Mouse (Mus musculus) gastrocnemius, adult 18-20 months (tissue): Measurements from ENCODE around the gene Itsn1. TPM values are rescaled to one million over a fixed set of nuclear protein-coding genes. Genes with fewer than 3 reads are reported as not detected.

Source experiments
- DNase-seq: peaks from one replicate; pipeline ENCODE4 v3.0.0; 2021; ENCODE audit warnings: low spot score
- total RNA-seq, 2 experiments: library from RNA; stranded (reverse); gene quantifications; 2 replicates each; pipeline ENCODE4 v1.2.3; 2021

The Itsn1 gene
- total RNA-seq, 2 experiments from 2014 or later, result 62.8 to 63.5 TPM

DNA sequence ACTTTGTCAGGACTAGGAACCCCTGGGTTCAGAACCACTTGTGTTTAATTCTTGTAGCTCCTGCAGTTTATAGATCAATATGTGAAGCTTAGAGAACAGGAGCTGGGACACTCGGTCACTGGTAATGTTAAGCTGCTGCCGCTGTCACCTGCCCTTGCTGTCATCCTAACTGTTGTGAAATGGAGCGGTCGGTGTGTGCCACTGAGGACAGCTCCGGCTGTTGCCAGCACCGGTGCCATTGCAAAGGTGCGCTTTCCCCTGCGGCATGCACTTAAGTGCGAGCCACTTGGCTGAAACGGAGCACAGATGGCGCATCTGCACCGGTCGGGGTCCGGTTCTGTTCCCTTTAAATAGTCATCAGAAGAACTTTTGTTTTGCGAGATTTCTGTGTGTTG lies 36.7 kb downstream of the Itsn1 start:
- DNase-seq, result peak; percentile 25

DNA sequence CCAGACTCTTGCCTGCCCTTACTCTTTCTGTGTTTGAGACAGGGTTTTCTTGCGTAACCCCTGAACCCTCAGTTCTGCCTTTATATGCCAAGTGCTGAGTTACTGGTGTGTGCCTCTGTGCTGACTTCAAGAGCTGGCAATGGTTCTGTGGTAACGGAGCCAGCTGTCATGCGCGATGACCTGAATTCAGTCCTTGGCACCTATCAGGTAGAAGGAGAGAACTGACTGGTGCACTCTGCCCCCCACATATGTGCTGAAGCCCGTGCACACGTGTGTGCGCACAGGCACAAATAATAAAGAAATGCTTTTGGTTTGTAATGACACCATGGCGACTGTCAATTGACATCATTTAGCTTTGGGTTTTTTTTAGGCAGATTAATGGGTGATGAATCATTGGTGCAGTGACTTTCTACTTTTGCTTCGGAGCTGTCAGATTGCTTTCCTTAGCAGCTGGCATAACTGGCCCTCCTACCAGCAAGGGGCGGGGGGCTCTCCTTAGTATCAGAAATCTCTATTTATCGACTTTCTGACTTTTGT lies 38.2 kb downstream of the Itsn1 start:
- peak; percentile 91 for DNase-seq

DNA sequence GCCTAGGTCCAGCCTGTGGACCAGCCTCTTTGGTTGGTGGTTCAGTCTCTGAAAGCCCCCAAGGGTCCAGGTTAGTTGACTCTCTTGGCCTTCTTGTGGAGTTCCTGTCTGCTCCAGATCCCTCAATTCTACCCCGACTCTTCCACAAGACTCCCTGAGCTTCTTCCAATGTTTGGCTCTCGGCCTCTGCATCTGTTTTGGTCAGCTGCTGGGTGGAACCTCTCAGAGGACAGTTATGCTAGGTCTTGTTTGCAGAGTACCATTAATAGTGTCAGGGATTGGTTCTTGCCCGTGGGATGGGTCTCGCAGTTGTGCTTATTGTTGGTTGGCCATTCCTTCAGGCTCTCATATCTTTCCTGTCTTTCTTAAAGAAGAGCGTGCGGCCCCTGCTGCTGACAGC lies 39.5 kb downstream of the Itsn1 start:
- peak; percentile 65 for DNase-seq

DNA sequence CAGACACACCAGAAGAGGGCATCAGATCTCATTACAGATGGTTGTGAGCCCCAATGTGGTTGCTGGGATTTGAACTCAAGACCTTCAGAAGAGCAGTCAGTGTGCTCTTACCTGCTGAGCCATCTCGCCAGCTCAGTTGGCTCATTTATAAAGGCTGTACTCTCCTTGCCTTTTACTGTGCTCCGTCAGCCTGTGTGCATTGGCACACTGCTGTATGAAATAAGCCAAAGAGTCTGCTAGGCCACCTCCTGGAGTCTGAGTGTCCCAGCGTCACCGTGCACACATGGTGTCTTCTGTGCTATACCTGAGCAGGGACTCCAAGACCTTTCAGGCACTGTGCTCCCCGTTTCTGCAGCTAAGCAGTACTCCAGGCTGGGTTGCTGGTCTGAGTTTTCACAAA lies 40.8 kb downstream of the Itsn1 start:
- DNase-seq, result no peak

DNA sequence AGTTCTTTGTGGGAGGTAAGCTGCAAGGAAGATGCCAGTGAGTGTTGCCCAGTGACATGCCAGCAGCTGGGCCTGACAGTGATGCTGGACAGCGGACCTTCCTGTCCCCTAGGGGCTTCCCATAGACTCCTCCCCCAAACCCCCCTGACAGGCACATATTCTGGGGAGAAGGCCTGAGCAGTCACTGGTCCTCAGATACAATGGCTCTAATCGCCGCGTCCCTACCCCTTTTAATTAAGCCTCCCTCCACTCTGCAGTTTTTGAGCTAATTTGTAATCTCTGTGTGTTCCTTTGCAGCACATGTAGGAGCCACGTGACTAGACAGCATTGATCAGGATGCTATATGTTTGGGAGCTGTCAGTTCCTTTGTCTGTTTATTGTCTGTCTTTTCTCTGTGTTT lies 41.6 kb downstream of the Itsn1 start:
- no peak for DNase-seq

DNA sequence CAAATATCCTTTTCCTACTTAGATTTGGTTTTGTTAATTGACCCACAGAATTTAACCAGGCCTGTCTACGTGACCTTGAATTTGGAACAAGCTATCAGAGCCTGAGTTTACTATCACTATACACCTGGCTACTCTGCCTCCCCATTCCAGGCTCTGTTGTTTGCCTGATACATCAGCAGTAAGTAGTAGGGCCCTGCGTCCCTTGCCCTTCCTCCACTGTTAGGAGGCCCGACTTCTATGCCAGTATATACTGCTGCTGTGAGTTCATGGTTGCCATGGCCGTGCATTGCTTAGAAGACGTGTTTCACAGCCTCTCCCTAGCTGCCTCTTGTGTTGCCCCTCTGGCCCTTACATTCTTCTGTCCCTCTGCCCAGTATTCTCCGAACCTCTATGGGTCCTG lies 42.3 kb downstream of the Itsn1 start:
- DNase-seq, result no peak

DNA sequence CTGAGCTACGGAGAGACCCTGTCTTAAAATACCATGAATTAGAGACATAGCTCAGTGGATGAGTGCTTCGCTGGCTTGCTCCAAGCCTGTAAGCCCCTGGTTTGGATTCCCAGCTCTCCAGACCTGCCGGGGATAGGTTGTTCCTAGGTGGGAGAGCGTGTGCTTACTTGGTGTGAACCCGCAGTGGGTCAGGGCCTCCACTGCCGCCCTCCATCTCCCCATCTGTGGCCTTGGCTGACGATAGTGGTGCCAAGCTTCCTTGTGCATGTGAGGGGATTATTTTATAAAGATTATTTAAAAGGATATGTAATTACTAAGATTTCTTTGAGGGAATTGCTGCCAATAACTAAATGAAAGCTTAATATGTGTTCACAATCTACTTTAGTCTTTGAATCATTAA lies 43.5 kb downstream of the Itsn1 start:
- no peak for DNase-seq

DNA sequence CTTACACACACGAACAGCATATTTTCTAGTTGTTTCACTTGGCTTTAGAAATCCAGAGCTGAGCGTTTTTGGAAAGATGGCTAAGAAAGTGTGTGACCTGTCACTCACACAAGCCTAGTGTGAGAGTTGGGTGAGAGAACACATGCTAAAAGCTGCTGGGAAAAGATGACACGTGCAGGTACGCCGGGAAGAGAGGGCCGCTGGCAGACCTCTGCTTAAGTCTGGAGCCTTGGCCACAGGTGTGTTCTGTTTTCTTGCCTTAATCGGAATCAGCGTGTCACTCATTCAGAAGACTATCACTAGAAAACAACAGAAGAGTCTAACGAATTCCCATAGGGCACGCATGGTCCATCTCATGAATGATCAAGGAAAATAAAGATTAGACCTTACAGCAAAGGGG lies 50.5 kb downstream of the Itsn1 start:
- no peak for DNase-seq

DNA sequence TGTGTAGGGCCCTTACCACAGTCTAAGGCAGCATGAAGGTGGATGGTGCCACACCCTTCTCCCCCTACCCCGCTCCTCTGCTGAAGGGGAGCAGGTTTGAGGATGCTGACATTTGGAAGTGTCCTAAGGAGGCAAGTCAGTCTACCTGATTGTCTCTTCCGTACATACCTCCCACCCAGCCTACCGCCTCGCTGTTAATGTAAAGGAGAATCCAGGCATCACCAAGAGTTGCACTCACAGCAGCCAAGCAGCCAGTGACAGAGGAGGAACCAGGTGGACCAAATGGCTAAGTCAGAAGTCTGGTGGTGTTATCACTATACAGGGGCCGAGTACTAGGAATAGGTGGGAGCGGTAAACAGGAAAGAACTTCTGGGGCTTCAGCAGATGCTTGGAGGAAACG lies 51.1 kb downstream of the Itsn1 start:
- no peak for DNase-seq

DNA sequence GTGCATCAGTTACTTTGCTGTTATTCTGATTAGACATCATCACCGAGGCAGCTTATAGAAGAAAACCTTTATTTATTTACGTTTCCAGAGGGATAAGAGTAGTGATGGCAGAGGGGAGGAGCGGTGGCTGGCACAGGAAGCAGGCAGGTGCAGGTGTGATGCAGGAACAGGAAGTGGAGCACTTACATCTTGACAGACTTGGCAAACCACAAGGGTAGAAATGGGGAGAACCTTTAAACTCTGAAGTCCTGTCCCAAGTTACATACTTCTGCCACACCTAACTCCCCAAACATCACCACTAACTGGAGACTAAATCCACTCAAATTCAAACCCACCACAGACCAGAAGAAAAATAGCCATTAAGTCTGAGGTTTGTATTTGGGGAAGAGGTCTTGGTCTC lies 51.7 kb downstream of the Itsn1 start:
- DNase-seq, result no peak

DNA sequence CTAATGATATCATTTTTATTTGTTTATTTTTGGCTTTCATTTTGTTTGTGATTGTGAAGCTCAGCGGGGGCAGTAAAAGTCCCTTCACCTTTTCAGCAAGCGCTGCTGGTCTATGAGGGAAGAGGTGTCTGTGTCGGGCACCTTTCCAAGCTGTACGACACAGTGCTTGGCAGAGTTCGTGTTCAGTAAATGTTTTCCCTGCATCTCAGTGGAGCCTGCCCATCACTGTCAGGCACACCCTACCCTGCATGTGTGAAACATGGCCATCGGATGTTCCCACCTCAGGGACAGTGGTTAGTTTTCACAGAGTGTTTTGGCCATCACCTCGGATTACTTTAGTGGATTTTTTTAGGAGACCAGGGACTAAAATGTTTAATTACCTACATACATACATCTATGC lies 54.1 kb downstream of the Itsn1 start:
- no peak for DNase-seq

DNA sequence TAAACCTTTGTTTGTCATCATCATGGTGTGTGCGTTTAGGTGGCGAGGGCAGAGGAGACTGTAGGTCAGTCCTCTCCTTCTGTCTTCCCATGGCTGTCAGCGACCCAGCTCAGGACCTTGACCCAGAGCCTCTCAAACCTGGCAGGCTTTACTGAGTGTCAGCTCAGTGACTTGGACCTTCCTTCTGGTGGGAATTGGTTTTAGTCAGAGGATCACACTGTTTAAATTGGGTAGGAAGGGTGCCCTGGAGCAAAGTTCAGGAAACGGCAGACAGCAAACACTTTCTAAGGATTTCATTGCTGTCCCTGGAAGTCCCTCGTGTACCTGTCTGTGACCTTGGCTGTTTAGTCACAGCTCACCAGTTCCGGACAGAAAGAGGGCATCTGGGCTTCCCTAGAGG lies 55.2 kb downstream of the Itsn1 start:
- no peak for DNase-seq

DNA sequence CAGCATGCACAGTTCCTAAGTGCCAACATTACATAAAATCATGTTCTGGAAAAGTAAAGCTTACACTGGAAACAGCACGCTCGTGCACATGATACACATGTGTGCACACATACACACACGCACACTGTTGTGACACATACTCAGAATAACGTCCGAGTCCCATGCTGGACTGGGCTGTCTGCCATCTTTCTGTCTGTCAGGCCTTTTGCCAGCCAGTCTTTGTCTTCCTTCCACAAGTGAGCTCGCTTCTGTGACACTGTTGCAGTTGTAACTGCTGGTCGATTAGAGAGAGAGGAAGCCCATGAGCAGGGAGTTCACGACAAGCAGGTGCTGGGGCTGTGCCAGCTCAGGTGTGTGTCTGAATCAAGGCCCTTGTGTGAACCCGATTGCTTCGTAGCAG lies 57.3 kb downstream of the Itsn1 start:
- peak; percentile 50 for DNase-seq

DNA sequence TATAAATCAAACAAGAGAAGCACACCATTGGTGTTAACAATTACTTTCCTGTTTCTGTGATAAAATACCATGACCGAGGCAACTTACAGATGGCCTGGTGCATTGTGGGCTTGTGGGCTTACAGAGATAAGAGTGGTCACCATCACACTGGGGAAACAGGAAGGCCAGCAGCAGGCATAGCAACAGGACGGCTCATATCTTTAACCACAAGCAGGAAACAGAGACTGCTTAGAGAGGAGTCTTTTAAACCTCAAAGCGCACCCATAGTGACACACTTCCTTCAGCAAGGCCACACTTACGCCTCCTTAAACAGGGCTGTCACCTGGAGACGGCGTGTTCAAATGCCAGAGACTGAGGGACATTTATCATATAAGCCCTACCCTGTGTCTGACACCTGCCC lies 60.6 kb downstream of the Itsn1 start:
- DNase-seq, result no peak

DNA sequence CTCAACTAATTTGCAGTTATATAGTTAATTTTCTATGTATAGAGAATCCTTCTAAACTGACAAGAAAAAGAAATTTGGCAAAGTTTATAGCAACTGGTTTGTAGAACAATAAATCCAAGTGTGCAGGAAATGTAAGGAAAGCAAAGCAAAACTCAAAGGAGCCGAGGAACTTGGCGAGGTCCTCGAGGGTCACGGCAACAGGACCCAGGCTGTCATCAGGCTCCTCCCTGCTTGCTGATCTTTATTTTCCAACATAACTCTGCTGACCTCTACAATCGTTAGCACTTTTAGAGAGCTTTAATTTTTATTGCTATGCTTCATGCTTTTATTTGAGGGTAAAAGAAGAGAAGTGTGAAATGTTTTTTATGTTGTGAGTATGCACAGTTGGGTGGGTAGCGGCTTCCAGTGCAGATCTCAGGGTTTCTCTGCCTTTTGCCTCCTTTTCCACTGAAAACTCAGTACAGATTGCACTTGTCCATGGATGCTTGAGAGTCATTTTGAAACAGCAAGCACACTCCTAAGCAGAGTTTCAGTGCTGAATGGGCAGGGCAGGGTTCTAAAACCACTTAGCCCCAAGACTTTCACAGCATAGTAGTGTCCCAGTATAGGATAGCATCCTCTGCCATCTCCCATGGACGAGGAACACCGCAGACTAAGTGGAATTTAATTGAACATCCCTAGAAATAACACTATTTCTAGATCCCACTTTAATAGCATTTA lies 63.6 kb downstream of the Itsn1 start:
- no peak for DNase-seq

DNA sequence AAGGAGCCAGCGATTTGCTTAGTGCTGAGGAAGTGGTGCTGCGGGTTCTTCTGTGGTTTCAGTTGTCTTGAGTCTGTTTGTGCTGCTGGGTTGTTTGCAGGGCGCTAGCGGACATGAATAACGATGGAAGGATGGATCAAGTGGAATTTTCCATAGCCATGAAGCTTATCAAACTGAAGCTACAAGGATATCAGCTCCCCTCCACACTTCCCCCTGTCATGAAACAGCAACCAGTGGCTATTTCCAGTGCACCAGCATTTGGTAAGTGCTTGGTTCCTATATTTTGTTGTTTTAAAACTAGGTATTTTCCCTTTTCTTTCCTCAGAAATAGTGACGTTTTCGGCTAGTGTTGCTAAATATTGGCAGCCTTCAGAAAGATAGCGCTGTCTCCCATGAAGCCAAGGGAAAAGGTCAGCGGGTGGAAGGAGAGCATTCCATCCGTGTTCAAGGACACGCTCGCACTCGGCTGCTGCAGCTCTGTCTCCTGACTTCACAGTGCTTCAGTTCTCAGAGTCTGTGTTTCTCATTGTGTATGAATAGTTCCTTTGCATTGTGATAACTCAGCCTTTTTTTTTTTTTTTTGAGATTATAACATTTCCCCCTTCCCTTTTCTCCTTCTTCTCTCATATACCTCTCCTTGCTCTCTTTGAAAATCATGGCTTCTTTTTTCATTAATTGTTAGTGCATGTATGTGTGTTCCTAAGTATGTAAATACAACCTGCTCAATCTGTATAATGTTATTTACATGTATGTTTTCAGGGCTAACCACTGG lies 64.6 kb downstream of the Itsn1 start:
- DNase-seq, result no peak

DNA sequence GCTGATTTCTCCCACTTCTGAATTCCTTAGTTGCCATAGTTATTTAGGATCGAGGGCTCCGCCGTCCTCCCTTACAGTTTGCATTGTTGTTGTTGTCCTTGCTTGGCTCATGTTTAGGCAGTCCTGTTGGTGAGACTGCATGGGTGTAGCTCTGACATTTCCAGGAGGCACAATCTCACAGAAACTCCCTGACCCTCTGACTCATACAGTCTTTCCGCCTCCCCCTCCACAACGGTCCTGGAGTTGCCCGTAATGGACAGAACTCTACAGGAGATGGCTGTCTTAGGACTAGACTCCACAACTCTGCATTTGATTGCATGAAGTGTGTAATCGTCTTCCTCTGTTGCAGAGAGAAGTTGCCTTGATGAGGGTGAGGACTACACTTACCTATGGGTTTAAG lies 65.2 kb downstream of the Itsn1 start:
- DNase-seq, result no peak

DNA sequence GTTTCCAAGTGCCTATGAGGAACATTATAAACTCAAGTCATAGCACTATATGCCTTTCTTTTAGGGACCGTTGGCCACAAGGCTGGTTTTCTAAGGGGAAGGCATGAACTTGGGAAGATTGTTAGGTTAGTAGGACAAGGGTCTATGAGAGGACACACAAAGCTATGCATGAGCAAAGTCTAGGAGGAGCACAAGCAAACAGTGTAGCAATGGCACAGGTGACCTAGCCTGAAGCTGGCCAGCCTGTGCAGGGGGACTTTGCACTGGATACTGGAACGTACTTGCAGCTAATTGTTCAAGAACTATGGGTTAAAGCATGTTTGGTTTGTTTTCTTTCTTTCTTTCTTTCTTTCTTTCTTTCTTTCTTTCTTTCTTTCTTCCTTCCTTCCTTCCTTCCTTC lies 66.0 kb downstream of the Itsn1 start:
- no peak for DNase-seq

DNA sequence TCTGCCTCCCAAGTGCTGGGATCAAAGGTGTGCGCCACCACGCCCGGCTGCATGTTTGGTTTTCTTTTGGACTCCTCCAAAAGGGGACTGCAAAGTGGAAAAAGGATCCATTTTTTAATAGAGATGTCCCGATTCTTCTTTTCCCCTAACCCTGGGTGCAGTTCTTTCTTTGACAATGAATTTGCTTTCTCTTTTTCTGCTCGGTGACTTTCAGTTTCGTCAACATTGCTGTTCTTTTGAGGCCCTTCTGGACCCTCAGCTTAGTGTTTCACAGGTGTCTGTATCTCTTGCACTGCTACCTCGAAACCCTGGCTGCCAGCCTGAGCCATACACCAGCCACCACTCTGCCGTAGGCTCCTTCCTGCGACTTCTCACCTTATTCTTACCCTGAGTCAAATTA lies 66.5 kb downstream of the Itsn1 start:
- DNase-seq, result no peak

DNA sequence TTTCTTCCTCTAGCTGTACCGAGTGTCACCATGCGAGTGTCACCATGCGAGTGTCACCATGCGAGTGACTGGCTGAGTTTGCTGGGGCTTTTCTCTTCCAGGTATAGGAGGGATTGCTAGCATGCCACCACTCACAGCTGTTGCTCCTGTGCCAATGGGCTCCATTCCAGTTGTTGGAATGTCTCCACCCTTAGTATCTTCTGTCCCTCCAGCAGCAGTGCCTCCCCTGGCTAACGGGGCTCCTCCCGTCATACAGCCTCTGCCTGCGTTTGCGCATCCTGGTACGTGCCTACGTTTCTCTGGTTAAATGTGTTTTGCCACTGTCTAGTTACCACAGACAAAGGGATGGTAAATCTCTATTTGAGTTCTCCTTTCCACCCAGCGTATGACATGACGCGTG lies 72.3 kb downstream of the Itsn1 start:
- no peak for DNase-seq

DNA sequence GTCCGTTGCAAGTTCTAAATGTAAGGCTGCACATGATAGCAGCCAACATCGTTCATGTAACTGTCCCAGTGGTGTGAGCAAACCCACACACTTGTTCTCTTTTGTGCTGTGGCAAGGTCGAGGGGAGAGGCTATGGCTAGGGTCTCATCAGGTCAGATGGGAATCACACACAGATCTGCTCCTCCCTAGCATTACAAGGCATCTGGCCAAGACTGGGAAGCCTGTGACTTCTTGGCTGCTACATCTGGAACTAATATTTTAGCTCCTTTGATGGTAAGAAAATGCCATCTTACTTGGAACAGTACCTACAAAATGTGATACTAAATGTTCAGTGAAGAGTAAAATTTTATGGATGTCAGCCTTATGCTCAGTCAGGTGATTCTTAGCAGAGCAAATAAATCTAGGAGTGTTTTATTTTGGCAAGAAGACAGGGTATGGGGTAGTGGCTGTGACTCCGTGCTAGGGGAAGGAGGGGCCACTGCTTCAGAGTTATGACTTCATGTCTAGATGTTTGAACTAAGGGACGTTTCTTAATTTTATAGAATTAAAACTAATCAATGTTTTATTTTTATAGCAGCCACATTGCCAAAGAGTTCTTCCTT lies 73.5 kb downstream of the Itsn1 start:
- peak; percentile 55 for DNase-seq

DNA sequence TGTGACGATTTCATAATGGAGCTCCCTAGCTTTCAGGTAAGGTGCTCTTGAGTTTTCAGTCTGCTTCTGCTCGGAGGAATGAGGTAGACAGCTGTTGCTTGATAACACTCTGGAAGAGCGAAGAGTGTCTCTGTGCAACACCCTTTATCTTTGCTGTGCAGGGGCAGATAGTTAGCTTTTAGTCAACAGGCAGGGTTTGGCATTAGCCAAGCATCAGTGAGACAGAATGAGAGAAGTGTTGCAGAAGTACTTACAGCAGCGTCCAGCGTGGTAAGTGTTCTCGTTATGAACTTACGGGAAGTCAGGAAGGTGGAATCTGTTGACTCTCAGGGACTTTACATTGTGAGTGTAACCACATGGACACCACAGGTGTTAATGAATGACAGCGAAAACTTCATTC lies 75.3 kb downstream of the Itsn1 start:
- DNase-seq, result no peak

DNA sequence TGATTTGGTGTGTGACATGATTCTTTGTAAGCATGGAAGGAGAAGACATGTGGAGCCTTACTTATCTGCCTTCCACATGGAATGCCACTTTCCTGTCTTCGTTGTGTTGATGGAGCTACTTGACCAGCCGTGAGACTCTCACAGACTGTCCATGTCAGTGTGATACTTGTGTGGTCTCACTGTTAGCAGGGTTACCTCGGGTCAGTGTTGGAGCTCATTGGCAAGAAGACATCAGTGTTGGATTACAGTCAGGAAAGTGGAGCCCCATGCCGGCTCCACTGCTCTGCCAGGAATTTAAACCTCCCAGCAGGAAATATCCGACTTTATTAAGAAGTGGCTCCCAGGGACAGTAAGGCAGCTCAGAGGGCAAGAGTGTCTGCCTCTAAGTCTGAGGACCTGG lies 75.8 kb downstream of the Itsn1 start:
- peak; percentile 76 for DNase-seq
